Mouse (Mus musculus) CD4-positive, CD25-positive, alpha-beta regulatory T cell, adult 9 weeks (primary cell): ENCODE data around the gene Vhl. TPM values are rescaled to one million over a fixed set of nuclear protein-coding genes. Genes with fewer than 3 reads are reported as not detected.

Experiments
- polyA plus RNA-seq: library from polyadenylated mRNA; unstranded; fragments of 100-300 nt; shearing (Covaris generic); gene quantifications from one replicate; pipeline ENCODE4 v1.2.1, GENCODE M21; 2017

Vhl gene
- polyA plus RNA-seq = 23.3 TPM

DNA sequence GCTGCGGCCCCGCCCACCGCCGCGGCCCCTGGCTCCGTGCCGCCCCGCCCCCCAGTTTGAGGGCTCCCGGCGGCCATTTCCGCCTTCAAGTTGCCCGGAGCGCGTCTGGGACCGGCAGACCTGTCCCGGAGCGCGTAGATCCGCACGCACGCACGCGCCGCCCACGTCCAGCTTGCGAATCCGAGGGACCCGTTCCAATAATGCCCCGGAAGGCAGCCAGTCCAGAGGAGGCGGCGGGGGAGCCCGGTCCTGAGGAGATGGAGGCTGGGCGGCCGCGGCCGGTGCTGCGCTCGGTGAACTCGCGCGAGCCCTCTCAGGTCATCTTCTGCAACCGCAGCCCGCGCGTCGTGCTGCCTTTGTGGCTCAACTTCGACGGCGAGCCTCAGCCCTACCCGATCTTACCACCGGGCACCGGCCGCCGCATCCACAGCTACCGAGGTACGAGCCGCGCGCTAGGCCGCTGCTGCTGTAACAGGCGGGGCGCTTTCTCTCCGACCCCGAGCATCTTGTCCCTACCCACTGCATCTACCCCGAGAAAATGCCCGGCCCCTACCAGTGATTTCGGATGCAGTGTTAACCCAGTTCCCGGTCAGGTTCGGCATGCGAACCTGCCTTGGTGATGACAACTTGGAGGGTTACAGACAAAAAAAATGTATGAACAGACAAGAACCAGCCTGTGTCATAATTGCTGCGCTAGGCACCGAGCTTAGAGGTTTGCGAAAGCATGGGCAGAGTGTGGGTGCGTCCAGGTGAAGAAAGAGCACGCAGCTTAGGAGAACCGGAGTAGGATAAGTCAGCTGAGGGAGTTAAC lies at the start of gene Vhl:
Gene Vhl, plus strand, starts transcription at position 19 of the 811 bp plus-strand sequence.

DNA sequence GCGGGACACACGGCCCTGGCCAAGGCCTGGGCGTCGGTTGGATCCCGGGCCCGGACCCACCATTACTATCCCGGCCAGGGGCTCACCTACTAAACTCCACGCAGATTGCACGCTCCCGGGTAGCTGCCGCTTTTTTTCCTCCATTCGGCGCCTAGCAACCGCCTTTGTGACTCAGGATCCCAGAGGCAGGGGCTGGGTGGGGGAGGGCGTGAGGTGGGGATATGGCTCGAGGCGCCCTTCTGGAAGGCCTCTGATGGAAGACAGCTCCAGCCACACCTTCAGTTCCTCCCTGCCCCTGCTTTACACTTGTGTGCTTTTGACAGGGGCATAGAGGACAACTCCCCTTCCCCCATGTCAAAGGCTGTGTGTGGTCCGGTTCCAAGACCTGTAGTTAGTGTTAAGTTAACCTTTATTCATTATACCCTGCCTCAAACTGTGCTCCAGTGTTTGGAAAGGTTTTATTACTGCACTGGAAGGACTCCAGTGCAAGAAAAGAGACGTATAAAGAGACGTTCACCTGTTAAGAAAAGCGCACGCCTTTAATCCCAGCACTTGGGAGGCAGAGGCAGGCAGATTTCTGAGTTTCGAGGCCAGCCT lies 23.1 kb upstream of the Vhl start, which contains the start of gene Fancd2os:
Gene Fancd2os, minus strand, starts transcription at position 173 of the 597 bp plus-strand sequence.

DNA sequence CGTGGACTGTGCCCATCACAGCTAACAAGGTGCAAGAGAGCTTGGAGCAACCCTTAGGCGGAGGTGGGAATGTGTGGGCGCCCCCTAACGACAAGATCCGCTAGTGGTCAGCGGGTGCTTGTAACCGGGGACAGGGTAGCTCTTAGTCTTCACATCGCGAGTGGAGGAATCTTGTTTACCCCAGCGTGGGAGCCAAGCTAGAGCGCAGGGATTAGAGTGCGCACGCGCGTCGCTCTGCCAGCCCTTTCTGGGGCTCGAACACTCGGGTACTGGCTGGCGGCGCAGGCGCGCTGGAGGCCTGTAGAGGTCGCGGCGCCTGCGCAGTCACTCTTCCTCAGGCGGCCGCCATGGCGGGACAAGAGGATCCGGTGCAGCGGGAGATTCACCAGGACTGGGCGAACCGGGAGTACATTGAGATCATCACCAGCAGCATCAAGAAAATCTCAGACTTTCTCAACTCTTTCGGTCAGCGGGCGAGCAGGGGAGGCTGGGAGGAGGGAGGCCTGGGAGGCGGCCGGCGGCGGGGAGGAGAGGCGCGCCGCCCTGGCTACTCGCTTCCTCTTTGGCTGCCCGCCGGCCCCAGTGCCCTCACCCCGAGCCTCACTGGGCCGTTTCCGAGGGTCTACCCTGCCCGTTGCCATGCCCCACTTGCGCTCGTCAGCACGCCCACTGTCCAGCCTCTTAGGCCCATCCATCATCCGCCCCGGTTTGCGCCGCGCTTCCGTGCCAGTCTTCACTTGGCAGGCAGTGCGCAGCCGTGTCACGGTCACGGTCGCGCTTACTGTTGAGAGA lies 19.1 kb upstream of the Vhl start, which contains the start of gene Brk1:
Gene Brk1, plus strand, starts transcription at position 341 of the 792 bp plus-strand sequence.

DNA sequence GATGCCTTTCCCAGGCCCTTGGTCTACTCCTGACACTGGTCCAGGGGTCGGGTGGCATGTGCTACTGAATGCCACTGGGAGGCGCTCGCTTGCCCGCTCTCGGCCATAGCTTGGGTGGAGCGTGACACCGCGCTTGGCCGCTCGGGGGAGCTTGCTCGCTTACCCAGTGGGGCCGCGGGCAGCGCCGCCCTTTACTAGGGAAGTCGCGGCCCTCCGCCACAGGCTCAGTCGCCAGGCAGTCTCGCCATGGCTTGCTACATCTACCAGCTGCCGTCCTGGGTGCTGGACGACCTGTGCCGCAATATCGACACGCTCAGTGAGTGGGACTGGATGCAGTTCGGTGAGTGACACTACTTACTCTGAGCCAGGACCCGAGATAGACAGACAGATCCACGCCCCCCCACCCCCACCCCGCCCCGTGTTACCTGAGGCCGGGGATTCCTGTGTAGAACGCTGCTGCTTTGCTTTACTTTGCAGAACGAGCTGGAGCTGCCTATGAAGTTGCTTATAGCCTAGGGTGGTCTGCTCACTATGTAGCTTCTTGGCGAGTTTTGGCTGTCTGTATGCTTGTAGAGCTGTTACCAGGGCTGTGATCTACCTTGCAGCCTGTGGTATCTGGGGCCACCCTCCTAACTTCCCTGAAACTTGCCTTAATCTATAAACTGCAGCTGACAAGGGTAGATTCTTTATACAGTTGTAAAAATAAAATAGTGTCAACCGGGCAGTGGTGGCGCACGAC lies 14.7 kb downstream of the Vhl start, which contains the start of gene Irak2:
Gene Irak2, plus strand, starts transcription at position 166 of the 739 bp plus-strand sequence.

Other genes starting within 250 kb of the Vhl start
- gene Tada3, start 246.1 kb upstream of the Vhl start, polyA plus RNA-seq = 66.9 TPM
- gene Arpc4, start 245.8 kb upstream of the Vhl start, polyA plus RNA-seq = 593 TPM
- gene Ttll3, start 234.7 kb upstream of the Vhl start, polyA plus RNA-seq = 16.9 TPM
- gene Rpusd3, start 204.6 kb upstream of the Vhl start, polyA plus RNA-seq = 19.9 TPM
- gene Cidec, start 188.2 kb upstream of the Vhl start, polyA plus RNA-seq = not detected
- 71.0 TPM for gene Jagn1, start 181.4 kb upstream of the Vhl start, polyA plus RNA-seq
- 0.25 TPM for gene Il17re, start 165.5 kb upstream of the Vhl start, polyA plus RNA-seq
- 0.65 TPM for gene Il17rc, start 152.5 kb upstream of the Vhl start, polyA plus RNA-seq
- 12.5 TPM for gene Creld1, start 140.7 kb upstream of the Vhl start, polyA plus RNA-seq
- gene Prrt3, start 122.0 kb upstream of the Vhl start, polyA plus RNA-seq = 0.25 TPM
- 115 TPM for gene Emc3, start 92.3 kb upstream of the Vhl start, polyA plus RNA-seq
- 1.9 TPM for gene Fancd2, start 92.3 kb upstream of the Vhl start, polyA plus RNA-seq
- gene Fancd2os, start 23.2 kb upstream of the Vhl start, polyA plus RNA-seq = not detected
- 290 TPM for gene Brk1, start 19.2 kb upstream of the Vhl start, polyA plus RNA-seq
- 57.2 TPM for gene Irak2, start 14.5 kb downstream of the Vhl start, polyA plus RNA-seq
- gene Tatdn2, start 73.1 kb downstream of the Vhl start, polyA plus RNA-seq = 0.83 TPM
- 2.3 TPM for gene Ghrl, start 95.9 kb downstream of the Vhl start, polyA plus RNA-seq
- 194 TPM for gene Sec13, start 116.8 kb downstream of the Vhl start, polyA plus RNA-seq